Comparison of ENCODE assay signal across 8 mouse cellular contexts in the genomic region with DNA sequence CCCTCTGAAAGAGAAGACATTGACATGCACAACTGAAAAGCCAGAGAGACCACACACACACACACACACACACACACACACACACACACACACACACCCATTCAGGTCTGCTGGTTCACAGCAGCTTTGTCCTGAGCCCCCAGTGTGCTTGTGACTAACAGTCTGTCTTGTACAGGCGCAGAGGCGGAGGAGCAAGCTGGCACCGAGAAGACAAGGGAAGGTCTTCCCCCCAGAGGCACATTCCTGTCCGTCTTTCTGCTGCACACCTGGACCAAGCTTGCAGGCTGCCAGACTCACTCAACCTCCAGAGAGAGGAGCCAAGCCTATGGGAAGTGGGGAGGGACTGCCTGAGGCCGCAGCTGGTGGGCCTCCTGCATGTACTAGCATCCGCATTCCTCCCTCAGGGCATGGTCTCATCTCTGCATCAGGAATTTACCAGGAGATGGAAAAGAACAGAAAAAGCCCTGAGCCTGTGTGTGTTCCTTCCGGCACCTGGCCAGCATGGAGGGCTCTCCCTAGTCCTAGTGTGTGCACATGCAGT. TPM values are rescaled to one million over a fixed set of nuclear protein-coding genes. Genes with fewer than 3 reads are reported as not detected.
A peak's percentile ranks its signal among the peaks of the same experiment; 100 is the strongest.
DNase-seq lines count a peak whose midpoint lies in the region; ATAC-seq lines count a peak whose summit lies in the region.

No protein-coding gene starts in this region.

- no peak overlapping the region for H3K9ac ChIP-seq in embryonic facial prominence, embryonic 12.5 days
- H3K9ac ChIP-seq in hindbrain, embryonic 13.5 days: no peak overlapping the region; the same call in 1 of the 2 replicates
- no peak overlapping the region for H3K9ac ChIP-seq in liver, embryonic 15.5 days
- 0 out of 2 replicates have a peak overlapping the region, but pooled peaks have one; percentile 14 for H3K9ac ChIP-seq in stomach, embryonic 15.5 days

- peak; percentile 47 for DNase-seq in adrenal gland, postnatal 10 days
- DNase-seq in adrenal gland, postnatal 25 days: no peak
- DNase-seq in B cell, adult 2 months: peak; percentile 28 to 31
- no peak for DNase-seq in left cerebral cortex, adult 8-10 months (ENCODE audit: low spot score in 2 of 2)

- WGBS in embryonic facial prominence, embryonic 12.5 days: 23% methylated on average over 7 of the region's 7 CpGs
- WGBS in hindbrain, embryonic 13.5 days: 34% methylated on average over 7 of the region's 7 CpGs
- WGBS in liver, embryonic 15.5 days (ENCODE audit: insufficient replicate concordance): 48% methylated on average over 7 of the region's 7 CpGs
- 19% methylated on average over 7 of the region's 7 CpGs for WGBS in stomach, embryonic 15.5 days

- peaks cover 40% of the 10 kb centered on the region for H3K4me1 ChIP-seq in embryonic facial prominence, embryonic 12.5 days
- peaks cover 54% of the 10 kb centered on the region for H3K4me1 ChIP-seq in hindbrain, embryonic 13.5 days (replicated peaks)
- peaks cover 25% of the 10 kb centered on the region for H3K4me1 ChIP-seq in liver, embryonic 15.5 days (replicated peaks)
- peaks cover 62% of the 10 kb centered on the region for H3K4me1 ChIP-seq in stomach, embryonic 15.5 days

- H3K9me3 ChIP-seq in embryonic facial prominence, embryonic 12.5 days: no peaks in the 10 kb centered on the region
- H3K9me3 ChIP-seq in hindbrain, embryonic 13.5 days: no peaks in the 10 kb centered on the region
- H3K9me3 ChIP-seq in liver, embryonic 15.5 days (replicated peaks): no peaks in the 10 kb centered on the region
- H3K9me3 ChIP-seq in stomach, embryonic 15.5 days: no peaks in the 10 kb centered on the region

- no peak overlapping the region for H3K4me3 ChIP-seq in embryonic facial prominence, embryonic 12.5 days
- H3K4me3 ChIP-seq in hindbrain, embryonic 13.5 days: no peak overlapping the region
- no peak overlapping the region for H3K4me3 ChIP-seq in liver, embryonic 15.5 days (replicated peaks)
- no peak overlapping the region for H3K4me3 ChIP-seq in stomach, embryonic 15.5 days (replicated peaks)

- H3K36me3 ChIP-seq in embryonic facial prominence, embryonic 12.5 days: no peaks in the 10 kb centered on the region
- H3K36me3 ChIP-seq in hindbrain, embryonic 13.5 days: no peaks in the 10 kb centered on the region
- no peaks in the 10 kb centered on the region for H3K36me3 ChIP-seq in liver, embryonic 15.5 days (replicated peaks)
- H3K36me3 ChIP-seq in stomach, embryonic 15.5 days: no peaks in the 10 kb centered on the region

- H3K27ac ChIP-seq in embryonic facial prominence, embryonic 12.5 days: peak overlapping the region; percentile 91
- peak overlapping the region; percentile 81 for H3K27ac ChIP-seq in hindbrain, embryonic 13.5 days
- peak overlapping the region; percentile 72 for H3K27ac ChIP-seq in liver, embryonic 15.5 days (replicated peaks)
- H3K27ac ChIP-seq in stomach, embryonic 15.5 days: peak overlapping the region; percentile 97

- ATAC-seq in embryonic facial prominence, embryonic 12.5 days (ENCODE audit: insufficient number of reproducible peaks, insufficient read depth, low FRiP score, low TSS enrichment): peak; percentile 32; the same call in 1 of the 2 replicates
- peak; percentile 57 for ATAC-seq in hindbrain, embryonic 13.5 days (ENCODE audit: low FRiP score)
- ATAC-seq in liver, embryonic 15.5 days (ENCODE audit: insufficient read depth): peak; percentile 43
- peak; percentile 6; the same call in 1 of the 2 replicates for ATAC-seq in stomach, embryonic 15.5 days (ENCODE audit: insufficient read depth, low FRiP score, low read depth)

- H3K27me3 ChIP-seq in embryonic facial prominence, embryonic 12.5 days: no peaks in the 10 kb centered on the region
- no peaks in the 10 kb centered on the region for H3K27me3 ChIP-seq in hindbrain, embryonic 13.5 days
- no peaks in the 10 kb centered on the region for H3K27me3 ChIP-seq in liver, embryonic 15.5 days
- H3K27me3 ChIP-seq in stomach, embryonic 15.5 days (replicated peaks): no peaks in the 10 kb centered on the region

- peak overlapping the region; percentile 1; the same call in 1 of the 2 replicates for H3K4me2 ChIP-seq in embryonic facial prominence, embryonic 12.5 days (replicated peaks)
- no peak overlapping the region for H3K4me2 ChIP-seq in hindbrain, embryonic 13.5 days
- H3K4me2 ChIP-seq in liver, embryonic 15.5 days: 0 out of 2 replicates have a peak overlapping the region, but pooled peaks have one; percentile 8
- peak overlapping the region; percentile 38 for H3K4me2 ChIP-seq in stomach, embryonic 15.5 days

RNA-seq across cellular contexts. Expression of a gene that starts 24.8 kb away (rescaled TPM):
- 100 to 1,000 TPM in 1 of 2 experiments, 10 to 100 TPM in 1; 98.7 to 133 TPM for total RNA-seq in adrenal gland, postnatal 10 days (2021)
- total RNA-seq in adrenal gland, postnatal 25 days (2021): 62.9 and 86.0 TPM in 2 replicates
- polyA plus RNA-seq in embryonic facial prominence, embryonic 12.5 days (2016; fragmentation: Nextera tagmentation; extraction: Ambion mirVana): 220 and 229 TPM in 2 replicates
- 126 and 132 TPM in 2 replicates for polyA plus RNA-seq in hindbrain, embryonic 13.5 days (2015; fragmentation: Nextera tagmentation; extraction: Ambion mirVana)
- 21.8 TPM in 2 replicates for polyA plus RNA-seq in liver, embryonic 15.5 days (2015; fragmentation: Nextera tagmentation; extraction: Ambion mirVana)
- polyA plus RNA-seq in stomach, embryonic 15.5 days (2015; fragmentation: Nextera tagmentation; extraction: Ambion mirVana): 126 and 133 TPM in 2 replicates
- total RNA-seq in left cerebral cortex, adult 8-10 months (2022): 100 to 1,000 TPM; 101 to 108 (median 103) TPM

Comparison
In these comparisons a context has a peak if more than half of its experiments do, and no peak if none do; other contexts are left out.
1. DNase-seq: peak in adrenal gland, postnatal 10 days (single experiment) and B cell, adult 2 months (2 of 2); none in adrenal gland, postnatal 25 days (single experiment) and left cerebral cortex, adult 8-10 months (0 of 2).
2. ATAC-seq: peak in every context shown above with its lines; median percentile 57 in hindbrain, embryonic 13.5 days; 43 in liver, embryonic 15.5 days; 32 in embryonic facial prominence, embryonic 12.5 days; 6 in stomach, embryonic 15.5 days.
3. Peak in every context shown above with its lines, with median percentiles within 50 percentile points of each other: H3K27ac ChIP-seq.